Mouse (Mus musculus) CH12.LX (cell line): ENCODE measurements around the gene Grap2.

ENCODE experiments used
- CHD2 ChIP-seq: IDR thresholded peaks from 2 replicates; pipeline ENCODE4 v1.6.1; 2011; ENCODE audit warnings: low read length, improper control_type of control experiment
- CTCF ChIP-seq, 2 experiments: IDR thresholded peaks in 1 of 2; conservative IDR thresholded peaks in 1 of 2; 2 replicates each; pipeline ENCODE4 v1.5.1; 2011 to 2012; ENCODE audit warnings: low read depth in 2 of 2, low read length in 2 of 2, improper control_type of control experiment in 1 of 2, inconsistent platforms in 1 of 2, mild to moderate bottlenecking in 1 of 2, moderate library complexity in 1 of 2
- HCFC1 ChIP-seq: IDR thresholded peaks from 2 replicates; pipeline ENCODE4 v1.6.1; 2012; ENCODE audit warnings: low read depth, mild to moderate bottlenecking, inconsistent platforms, low read length, improper control_type of control experiment
- NRF1 ChIP-seq: IDR thresholded peaks from 2 replicates; pipeline ENCODE4 v1.6.1; 2014; ENCODE audit warnings: low read depth, mild to moderate bottlenecking, inconsistent platforms, low read length, improper control_type of control experiment, moderate library complexity
- POLR2A ChIP-seq: IDR thresholded peaks from 2 replicates; pipeline ENCODE4 v1.6.1; 2011; ENCODE audit warnings: low read depth, mild to moderate bottlenecking, improper control_type of control experiment, low read length
- RCOR1 ChIP-seq: conservative IDR thresholded peaks from 2 replicates; pipeline ENCODE4 v1.6.1; 2012; ENCODE audit warnings: low read depth, mild to moderate bottlenecking, inconsistent platforms, low read length, improper control_type of control experiment
- ZNF384 ChIP-seq: IDR thresholded peaks from 2 replicates; pipeline ENCODE4 v1.6.1; 2012; ENCODE audit warnings: low read depth, low read length, improper control_type of control experiment, inconsistent platforms

DNA sequence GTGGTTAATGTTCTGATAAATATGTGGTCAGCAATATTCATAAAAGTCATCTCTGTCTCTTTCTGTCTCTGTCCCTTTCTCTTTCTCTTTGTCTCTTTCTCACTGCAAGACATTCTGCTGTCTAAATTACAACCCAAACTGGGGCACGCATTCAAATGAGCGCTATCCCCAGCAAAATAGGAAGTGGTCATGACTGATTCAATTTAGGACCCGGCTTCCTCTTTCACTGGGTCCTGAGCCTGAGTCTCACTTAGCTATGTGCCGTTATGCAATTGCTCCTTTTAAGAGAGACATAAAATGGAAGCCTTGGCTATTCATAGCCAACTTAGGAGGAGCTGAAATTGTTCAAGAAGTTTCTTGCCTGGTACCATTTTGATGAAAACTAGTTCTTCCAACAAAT is 47.4 kb downstream of the Grap2 start:
- no peak for TF ChIP-seq NRF1
- no peak for TF ChIP-seq POLR2A
- no peak for TF ChIP-seq CHD2
- TF ChIP-seq CTCF (conservative IDR thresholded peaks at IDR 0.05 in 1 of 2, IDR thresholded peaks at IDR 0.05 in 1 of 2; ENCODE audit: low read depth in 2 of 2, low read length in 2 of 2): no peak
- TF ChIP-seq ZNF384: no peak
- no peak for TF ChIP-seq HCFC1
- no peak for TF ChIP-seq RCOR1
